Mouse (Mus musculus): ENCODE results near the gene Mrps31.

The Mrps31 gene

GRCm38 (mm10) chr8:22411282-22411702 is at the start of gene Mrps31:
Gene Mrps31 (plus strand): TSS chr8:22411361.
- DNase-seq (ENCODE audit: low read depth, low spot score), result peak; percentile 95

DNA sequence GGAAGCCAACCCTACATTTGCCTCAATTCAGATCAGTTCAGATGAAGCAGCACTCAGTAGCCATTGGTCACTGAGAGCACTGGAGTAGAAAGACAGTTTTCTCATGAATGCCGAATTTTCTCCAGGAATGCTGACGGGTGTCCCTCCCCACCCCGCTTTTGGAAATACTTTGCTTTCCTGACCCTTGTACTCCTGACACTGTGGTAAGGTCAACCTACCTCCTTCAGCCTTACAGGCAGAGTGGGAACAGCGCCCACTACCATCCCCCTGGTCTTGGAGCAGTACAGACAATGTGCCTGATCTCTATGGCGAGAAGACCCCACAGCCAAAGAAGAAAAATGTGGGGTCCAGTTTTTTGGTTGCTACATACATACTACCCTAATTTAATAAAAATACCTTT is 34.9 kb upstream of the Mrps31 start:
- no peak for DNase-seq (ENCODE audit: low read depth, low spot score)

- DNase-seq (ENCODE audit: low read depth, low spot score), result peak; percentile 39
These were observed 34.3 kb upstream of the Mrps31 start for GRCm38 (mm10) chr8:22376903-22377302.

DNA sequence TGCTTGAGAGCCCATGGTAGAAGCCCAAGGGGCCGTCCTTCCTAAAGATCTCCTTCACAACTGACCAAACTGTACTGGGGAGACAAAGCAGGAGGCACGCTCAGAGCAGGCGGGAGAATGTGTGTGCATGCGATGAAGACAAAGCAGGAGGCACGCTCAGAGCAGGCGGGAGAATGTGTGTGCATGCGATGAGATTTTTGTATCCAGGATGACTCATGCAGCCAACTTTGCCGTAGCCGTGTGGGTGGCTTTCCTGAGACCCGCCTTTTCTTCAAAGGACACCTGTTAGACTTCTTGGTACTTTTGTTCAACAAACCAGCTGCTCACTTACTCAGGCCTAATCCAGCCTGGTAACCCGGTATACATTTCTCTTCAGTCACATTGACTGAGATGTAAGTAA is 30.2 kb upstream of the Mrps31 start:
- no peak for DNase-seq (ENCODE audit: low read depth, low spot score)

DNA sequence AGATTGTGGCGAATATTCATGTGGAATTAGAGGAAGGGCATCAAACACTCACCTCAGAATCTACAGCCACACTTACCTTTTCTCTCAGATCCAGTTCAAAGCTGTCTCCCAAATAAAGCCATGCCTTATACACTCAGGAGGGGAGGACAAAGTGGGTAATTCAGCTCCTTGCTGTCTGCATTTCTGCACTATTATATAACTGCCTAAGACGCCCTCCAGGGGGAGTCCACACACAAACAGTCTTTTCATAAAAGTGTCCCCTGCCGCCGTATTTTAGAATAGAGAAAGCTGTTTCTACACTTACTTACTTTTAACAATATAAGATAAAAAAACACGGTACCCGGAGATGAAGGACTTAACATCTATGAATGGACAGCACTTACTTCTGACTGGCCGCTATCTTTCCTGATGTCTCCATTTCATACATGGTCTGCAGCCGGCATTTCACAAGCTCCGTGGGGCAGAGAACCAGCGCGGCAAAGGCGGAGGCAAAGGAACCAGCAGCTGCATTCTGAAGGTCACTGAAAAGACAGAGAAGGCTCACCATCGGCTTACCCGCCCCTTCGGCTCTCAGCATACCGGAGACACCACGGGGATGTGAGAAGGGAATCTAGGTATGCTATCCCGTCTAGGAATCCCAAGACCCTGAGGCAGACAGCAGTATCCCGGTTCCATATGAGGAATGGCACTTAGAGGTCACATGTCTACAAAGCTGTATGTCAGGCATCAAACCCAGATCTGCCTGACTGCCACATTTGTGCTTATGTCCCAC is 28.2 kb upstream of the Mrps31 start:
- DNase-seq (ENCODE audit: low read depth, low spot score), result no peak

- no peak for DNase-seq (ENCODE audit: low read depth, low spot score)
These were observed 26.0 kb upstream of the Mrps31 start for GRCm38 (mm10) chr8:22385158-22385557.

- no peak for DNase-seq (ENCODE audit: low read depth, low spot score)
These were observed 21.3 kb upstream of the Mrps31 start for GRCm38 (mm10) chr8:22389874-22390273.

DNA sequence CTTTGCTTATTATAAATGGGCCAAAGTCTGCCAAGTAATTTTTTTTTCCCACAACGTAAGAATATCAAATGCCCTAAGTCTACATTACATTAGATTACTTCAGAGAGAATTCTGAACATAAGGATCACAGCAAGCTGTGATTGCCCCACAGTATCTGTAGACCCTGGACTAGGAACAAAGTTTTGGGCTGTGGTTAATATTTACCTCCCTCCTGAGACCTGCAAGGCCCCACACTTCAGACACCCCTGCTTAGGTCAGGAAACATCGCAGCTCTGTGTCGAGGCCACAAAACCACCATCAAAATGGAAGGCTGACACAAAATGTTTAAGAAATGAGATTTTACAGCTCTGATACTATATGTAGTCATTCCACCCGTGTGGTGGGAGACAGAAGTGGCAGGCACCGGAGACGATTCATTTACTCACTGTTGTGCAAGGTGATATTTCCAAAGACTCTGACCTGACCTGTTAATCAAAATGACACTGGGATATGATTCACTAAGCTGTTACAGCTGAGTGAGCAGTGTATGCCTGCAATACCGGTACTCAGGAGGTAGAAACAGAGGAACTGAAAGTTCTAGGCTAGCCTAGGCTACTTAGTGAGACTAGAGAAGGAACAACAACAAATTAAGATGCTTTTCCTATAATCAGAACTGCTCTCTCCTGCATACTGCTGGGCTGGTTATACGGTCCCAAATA is 20.2 kb upstream of the Mrps31 start:
- DNase-seq (ENCODE audit: low read depth, low spot score), result no peak

DNA sequence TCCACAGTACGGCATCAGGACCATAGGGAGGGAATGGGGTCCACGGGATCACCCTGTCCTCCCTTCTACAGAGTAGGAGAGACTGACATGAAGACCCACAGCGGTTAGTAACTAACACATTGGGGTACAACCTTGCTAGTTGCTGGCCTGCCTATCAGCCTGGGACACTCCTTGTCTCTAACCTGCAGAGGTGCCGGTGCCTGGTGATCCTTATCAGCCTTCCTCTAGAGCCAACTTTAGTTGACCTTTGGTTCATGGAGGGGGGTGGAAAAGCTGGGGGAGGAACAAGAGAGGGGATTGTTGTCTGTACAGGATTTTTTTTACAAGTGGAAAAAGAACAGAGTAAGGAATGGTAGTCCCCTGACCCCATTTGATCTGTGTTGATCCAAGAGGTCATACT is 16.7 kb upstream of the Mrps31 start:
- no peak for DNase-seq (ENCODE audit: low read depth, low spot score)

DNA sequence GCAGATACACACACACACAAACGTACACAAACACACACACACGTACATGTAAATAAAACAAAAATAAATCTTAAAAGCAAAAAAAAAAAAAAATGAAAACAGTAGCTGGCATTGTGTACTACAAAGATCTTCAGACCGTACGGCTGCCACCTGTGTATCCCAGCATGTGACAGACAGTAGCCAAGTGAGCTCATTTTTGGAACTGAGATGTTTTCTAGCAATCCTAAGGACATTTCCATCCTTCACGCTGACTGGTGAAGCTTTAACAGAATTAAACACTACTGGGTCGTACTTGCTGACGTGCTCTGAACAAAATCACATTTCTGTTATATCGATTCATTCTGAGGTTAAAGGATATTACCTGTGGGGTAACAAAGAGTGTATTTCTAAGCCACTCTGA is 15.9 kb upstream of the Mrps31 start:
- DNase-seq (ENCODE audit: low read depth, low spot score), result no peak

- peak; percentile 41 for DNase-seq (ENCODE audit: low read depth, low spot score)
These were observed 13.4 kb upstream of the Mrps31 start for GRCm38 (mm10) chr8:22397811-22398141.

DNA sequence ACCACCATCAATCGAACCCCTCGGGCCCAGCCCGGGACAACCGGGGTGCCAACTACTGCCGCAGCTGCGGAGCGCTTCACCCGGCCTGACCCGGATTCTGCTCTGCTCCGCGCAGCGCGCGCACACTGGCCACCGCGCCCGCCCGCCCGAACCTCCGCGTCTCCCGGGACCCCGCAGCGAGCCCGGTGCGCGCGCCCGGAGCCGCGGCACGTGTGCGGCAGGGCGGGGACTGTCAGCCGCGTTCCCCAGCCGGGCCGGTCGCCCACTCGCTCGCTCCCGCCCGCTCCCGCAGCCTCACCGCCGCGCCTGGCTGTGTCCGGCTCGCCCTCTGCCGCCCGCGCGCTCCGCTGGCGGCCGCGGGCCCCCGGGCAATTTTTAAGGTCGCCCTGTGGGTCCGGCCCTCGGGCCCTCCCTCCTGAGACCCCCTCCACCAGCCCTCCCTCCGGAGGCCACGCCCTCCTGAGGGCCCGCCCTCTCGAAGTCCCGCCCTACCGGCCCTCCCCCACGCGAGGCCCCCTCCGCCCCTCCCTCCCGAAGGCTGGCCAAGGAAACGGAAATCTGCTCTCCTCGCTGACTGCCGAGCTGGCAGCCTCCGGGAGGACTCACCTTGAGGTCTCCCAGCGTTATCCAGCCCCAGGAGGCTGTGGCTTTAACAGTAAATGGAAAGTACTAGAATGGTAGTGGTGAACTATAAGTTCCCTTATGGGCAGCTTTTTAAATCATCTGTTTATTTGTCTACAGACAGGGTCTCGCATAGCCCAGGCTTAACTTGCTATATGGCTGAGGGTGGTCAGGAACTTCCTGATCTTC is 12.8 kb upstream of the Mrps31 start, which contains the start of gene Slc25a15:
Slc25a15 (minus strand) TSS at position 456 of the 810 bp plus-strand sequence.
- DNase-seq (ENCODE audit: low read depth, low spot score), result peak; percentile 77

GRCm38 (mm10) chr8:22399285-22399880 is 11.8 kb upstream of the Mrps31 start:
- peak; percentile 23 for DNase-seq (ENCODE audit: low read depth, low spot score)

- no peak for DNase-seq (ENCODE audit: low read depth, low spot score)
These were observed 10.6 kb upstream of the Mrps31 start for GRCm38 (mm10) chr8:22400593-22400992.

DNA sequence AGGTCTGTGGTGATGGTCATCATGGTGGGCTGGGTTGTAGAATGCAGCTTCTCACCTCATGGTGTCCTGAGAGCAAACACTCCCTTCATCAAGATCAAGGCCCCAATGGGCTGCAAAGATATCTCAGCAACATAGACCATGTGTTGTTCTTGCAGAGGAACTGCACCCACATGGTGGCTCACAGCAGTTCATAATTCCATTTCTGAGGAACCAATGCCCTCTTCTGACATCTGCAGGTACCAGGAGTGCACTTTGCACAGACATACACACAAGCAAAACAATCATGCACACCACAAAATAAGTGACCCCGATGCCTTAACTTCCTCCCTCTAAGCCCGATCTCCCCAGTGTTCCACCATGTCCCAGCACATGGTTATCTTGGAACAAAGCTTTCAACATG is 7.9 kb upstream of the Mrps31 start:
- DNase-seq (ENCODE audit: low read depth, low spot score), result no peak

GRCm38 (mm10) chr8:22405733-22406132 is 5.4 kb upstream of the Mrps31 start:
- DNase-seq (ENCODE audit: low read depth, low spot score), result peak; percentile 72

- DNase-seq (ENCODE audit: low read depth, low spot score), result no peak
These were observed 376 bp upstream of the Mrps31 start for GRCm38 (mm10) chr8:22410688-22411281.

GRCm38 (mm10) chr8:22411971-22412370 is 810 bp downstream of the Mrps31 start:
- DNase-seq (ENCODE audit: low read depth, low spot score), result peak; percentile 24

Data from 3T3-L1 (cell line).